Comparison of ENCODE assay signal across 11 mouse cellular contexts in the genomic region with DNA sequence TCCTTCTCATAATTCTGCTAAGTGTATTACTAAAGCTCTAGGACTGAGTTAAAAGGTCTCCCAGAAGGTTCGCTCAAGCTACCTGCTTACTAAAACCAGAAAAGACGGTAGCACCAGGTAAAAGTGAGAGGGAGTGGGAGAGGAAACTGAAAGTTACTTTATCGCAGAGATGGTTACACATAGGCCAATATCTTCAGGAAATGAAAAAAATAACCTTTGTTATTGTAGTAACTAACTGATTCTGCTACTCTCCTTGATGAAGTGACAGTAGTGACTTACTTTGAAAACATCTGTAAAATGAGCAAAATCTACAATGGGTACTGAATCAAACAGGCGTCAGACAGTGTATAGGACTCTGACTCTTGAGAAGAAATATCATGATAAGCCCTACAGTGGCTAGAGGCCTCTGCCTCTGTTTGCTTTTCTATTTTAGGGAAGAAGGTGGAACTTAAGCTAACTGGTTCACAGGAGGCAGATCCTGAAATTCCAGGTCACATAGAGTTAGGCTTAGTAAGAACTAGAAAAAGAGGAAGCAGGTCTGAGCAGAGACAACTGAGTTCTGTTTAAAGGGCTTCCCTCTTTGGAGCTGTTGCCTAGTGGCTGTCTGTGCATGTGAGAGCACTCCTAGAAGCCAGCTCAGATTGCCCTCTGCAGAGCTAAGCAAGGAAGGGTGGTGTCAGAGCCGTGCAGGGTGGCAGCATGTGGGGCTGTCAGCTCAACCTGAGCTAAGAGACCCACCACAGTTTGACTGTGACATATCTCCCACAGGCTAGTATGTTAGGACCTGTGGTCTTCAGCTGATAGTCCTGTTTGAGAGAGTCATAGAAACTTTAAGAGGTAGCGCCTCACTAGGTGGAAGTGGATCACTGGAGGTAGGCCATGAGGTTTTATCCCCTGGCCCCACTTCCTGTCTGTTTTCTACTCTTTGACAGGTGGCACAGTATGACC.
DNase-seq lines count a peak whose midpoint lies in the region; ATAC-seq and TF ChIP-seq lines count a peak whose summit lies in the region.
"Had no signal": no experiment of that assay in that cellular context is flagged by ENCODE, and none has a peak within 500 bp of the region (broad histone marks: within the 10 kb centered on the region; RNA-seq: fewer than 3 reads in every experiment).

No protein-coding gene starts in this region.

- intact Hi-C loops in left cerebral cortex, postnatal 14 days (cut with DNase I) = no loop called here

- WGBS in lung, embryonic 15.5 days = 67% methylated on average over 6 of the region's 6 CpGs
- 68% methylated on average over 6 of the region's 6 CpGs for WGBS in lung, adult 2 months
- 90% methylated on average over 6 of the region's 6 CpGs for WGBS in midbrain, postnatal 0 days

- no peak for DNase-seq in lung, adult 2 months
- peak; percentile 55 for DNase-seq in thymus, postnatal 14 days
- no peak for DNase-seq in left cerebral cortex, postnatal 14 days (ENCODE audit: low spot score in 2 of 2)
- DNase-seq in kidney, adult 8-10 months = no peak
- no peak for DNase-seq in midbrain, postnatal 0 days (ENCODE audit: low spot score)
- DNase-seq: adrenal gland, postnatal 36 days had no signal

- TF ChIP-seq CTCF in lung, adult 2 months (IDR thresholded peaks at IDR 0.05; ENCODE audit: insufficient read depth, low read length) = no peak
- TF ChIP-seq CTCF in midbrain, postnatal 0 days (IDR thresholded peaks at IDR 0.05) = no peak

- no peaks in the 10 kb centered on the region for H3K9me3 ChIP-seq in lung, embryonic 15.5 days
- H3K9me3 ChIP-seq in midbrain, postnatal 0 days (ENCODE audit: low read length) = no peaks in the 10 kb centered on the region
- H3K9me3 ChIP-seq: forebrain, embryonic 15.5 days; limb, embryonic 15.5 days had no signal

- H3K4me1 ChIP-seq in lung, embryonic 15.5 days = peaks cover 9% of the 10 kb centered on the region; the same call in 1 of the 2 replicates
- H3K4me1 ChIP-seq in lung, adult 2 months (ENCODE audit: control insufficient read depth, insufficient read depth, low read length) = peaks cover 7% of the 10 kb centered on the region
- H3K4me1 ChIP-seq in midbrain, postnatal 0 days (ENCODE audit: insufficient read depth, low read length) = no peaks in the 10 kb centered on the region
- H3K4me1 ChIP-seq: limb, embryonic 15.5 days had no signal

- no peak overlapping the region for H3K9ac ChIP-seq in lung, embryonic 15.5 days
- H3K9ac ChIP-seq in midbrain, postnatal 0 days (replicated peaks; ENCODE audit: low read length, poor library complexity, severe bottlenecking) = no peak overlapping the region
- H3K9ac ChIP-seq: forebrain, embryonic 15.5 days; limb, embryonic 15.5 days had no signal

- no peaks in the 10 kb centered on the region for H3K27me3 ChIP-seq in lung, embryonic 15.5 days
- H3K27me3 ChIP-seq in midbrain, postnatal 0 days (ENCODE audit: insufficient read depth, low read length) = no peaks in the 10 kb centered on the region
- H3K27me3 ChIP-seq: forebrain, embryonic 15.5 days; limb, embryonic 15.5 days had no signal

- no peak for TF ChIP-seq POLR2A in lung, adult 2 months (IDR thresholded peaks at IDR 0.05; ENCODE audit: borderline replicate concordance, extremely low read depth, low read depth, low read length)

- H3K4me2 ChIP-seq in lung, embryonic 15.5 days = no peak overlapping the region
- no peak overlapping the region for H3K4me2 ChIP-seq in midbrain, postnatal 0 days (ENCODE audit: low read depth, low read length, poor library complexity, severe bottlenecking)
- H3K4me2 ChIP-seq: forebrain, embryonic 15.5 days; limb, embryonic 15.5 days had no signal

- peak; percentile 46 for ATAC-seq in lung, embryonic 15.5 days (ENCODE audit: borderline replicate concordance, extremely low read depth, low FRiP score, low TSS enrichment)
- peak; percentile 61 for ATAC-seq in inflammation-experienced regulatory T-cells, adult 6 months
- ATAC-seq in megakaryocyte progenitor cell, adult 5-6 weeks (replicated peaks; ENCODE audit: poor library complexity) = peak; percentile 69
- ATAC-seq in midbrain, postnatal 0 days (ENCODE audit: low FRiP score) = no peak
- ATAC-seq: forebrain, embryonic 15.5 days had no signal

- H3K36me3 ChIP-seq in lung, embryonic 15.5 days = no peaks in the 10 kb centered on the region
- no peaks in the 10 kb centered on the region for H3K36me3 ChIP-seq in midbrain, postnatal 0 days (ENCODE audit: insufficient read depth, low read length)
- H3K36me3 ChIP-seq: forebrain, embryonic 15.5 days had no signal

- H3K27ac ChIP-seq in lung, embryonic 15.5 days = peak overlapping the region; percentile 46
- no peak overlapping the region for H3K27ac ChIP-seq in midbrain, postnatal 0 days (ENCODE audit: low read depth, low read length)
- H3K27ac ChIP-seq: forebrain, embryonic 15.5 days; limb, embryonic 15.5 days had no signal

- no peak overlapping the region for H3K4me3 ChIP-seq in lung, embryonic 15.5 days
- no peak overlapping the region for H3K4me3 ChIP-seq in lung, adult 2 months (replicated peaks; ENCODE audit: extremely low read depth, low read depth, low read length)
- H3K4me3 ChIP-seq in midbrain, postnatal 0 days (ENCODE audit: low read depth, low read length) = no peak overlapping the region
- H3K4me3 ChIP-seq: forebrain, embryonic 15.5 days; limb, embryonic 15.5 days had no signal
